Mouse (Mus musculus) hindlimb bud, embryonic 11.5 days (tissue): ENCODE data around the gene Spop.
"Not testable (repeated sequence)": the region's sequence is repeated elsewhere in the genome, so short reads cannot be mapped to it uniquely, and the experiment has no call there.

Experiments
- DNase-seq: peaks from one replicate; pipeline ENCODE4 v3.0.0-alpha.2; 2012; ENCODE audit warnings: low read depth, low spot score; ENCODE audit errors: extremely low spot score

Spop gene

DNA sequence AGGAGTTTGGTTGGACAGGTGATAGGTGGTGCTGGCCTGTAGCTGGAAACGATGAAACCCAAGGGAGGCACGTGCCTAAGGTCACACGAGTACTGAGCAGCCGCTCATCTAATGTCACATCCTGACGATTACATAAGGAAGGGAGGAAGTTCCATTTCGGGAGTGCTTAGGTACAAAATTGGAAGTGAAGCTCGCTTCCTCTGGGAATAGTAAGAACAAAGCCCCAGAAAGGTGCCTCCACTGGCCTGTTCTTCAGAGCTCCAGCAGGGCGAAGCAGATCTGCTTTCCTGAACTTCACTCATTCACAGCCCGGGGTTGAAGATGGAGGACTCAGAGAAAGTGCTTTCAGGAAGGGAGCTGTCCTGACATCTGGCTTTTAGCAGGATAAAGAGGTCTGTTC is 80.1 kb downstream of the Spop start:
- DNase-seq = no peak

- no peak for DNase-seq
Measured at GRCm38 (mm10) chr11:95494374-95494773, 80.5 kb downstream of the Spop start.

DNA sequence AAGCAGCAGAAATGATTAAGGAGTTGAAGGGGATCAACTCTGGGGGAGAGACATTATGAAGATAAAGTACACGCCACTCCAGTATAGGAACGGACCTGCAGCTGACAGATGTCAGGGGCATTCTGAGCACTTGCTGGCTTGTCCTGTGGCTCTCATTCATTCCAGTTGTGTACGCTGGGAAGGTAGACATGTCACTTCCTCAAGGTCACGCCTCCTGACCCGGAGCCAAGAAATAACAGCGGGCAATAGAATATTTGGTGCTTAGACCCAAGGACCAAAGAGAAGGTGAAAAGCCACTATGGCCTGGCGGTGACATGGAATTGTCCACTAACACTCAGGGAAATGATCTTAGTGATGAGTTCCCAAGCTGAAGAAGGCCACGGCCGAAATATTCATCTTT is 82.0 kb downstream of the Spop start:
- DNase-seq = no peak

- no peak for DNase-seq
Measured at GRCm38 (mm10) chr11:95497921-95498320, 84.0 kb downstream of the Spop start.

DNA sequence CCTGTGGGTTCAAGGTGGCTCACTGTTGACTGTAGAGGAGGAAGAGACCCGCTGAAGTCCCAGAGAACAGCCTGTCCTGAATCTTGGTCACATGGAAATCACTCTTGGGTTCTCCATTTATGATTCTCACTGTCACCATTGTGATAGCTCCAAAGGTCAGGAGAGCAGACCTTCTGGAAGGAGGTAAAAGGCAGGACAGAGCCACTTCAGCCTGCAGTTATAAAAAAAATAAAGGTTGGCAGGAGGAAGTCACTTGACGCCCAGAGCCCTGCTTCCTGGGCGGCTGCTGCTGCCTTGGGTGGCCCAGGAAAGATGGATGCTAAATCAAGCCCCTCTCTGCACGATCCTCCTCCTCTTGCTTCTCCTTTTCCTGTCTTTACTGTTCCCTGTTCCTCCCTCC is 86.5 kb downstream of the Spop start:
- DNase-seq = no peak

- DNase-seq = no peak
Measured at GRCm38 (mm10) chr11:95500836-95501235, 87.0 kb downstream of the Spop start.

DNA sequence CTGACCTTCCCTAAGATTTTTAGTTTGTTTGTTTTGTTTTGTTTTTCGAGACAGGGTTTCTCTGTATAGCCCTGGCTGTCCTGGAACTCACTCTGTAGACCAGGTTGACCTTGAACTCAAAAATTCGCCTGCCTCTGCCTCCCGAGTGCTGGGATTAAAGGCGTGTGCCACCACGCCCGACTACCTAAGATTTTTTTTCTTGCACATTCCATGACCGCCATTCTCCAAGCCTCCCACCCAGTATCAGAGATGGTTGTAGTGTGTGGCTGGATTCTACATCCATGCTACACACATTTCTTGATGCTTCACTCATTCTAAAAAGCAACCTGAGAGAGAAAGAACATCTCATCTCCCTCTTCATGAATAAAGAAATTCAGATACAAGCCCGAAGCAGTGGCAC is 87.9 kb downstream of the Spop start:
- DNase-seq = not testable (repeated sequence)

DNA sequence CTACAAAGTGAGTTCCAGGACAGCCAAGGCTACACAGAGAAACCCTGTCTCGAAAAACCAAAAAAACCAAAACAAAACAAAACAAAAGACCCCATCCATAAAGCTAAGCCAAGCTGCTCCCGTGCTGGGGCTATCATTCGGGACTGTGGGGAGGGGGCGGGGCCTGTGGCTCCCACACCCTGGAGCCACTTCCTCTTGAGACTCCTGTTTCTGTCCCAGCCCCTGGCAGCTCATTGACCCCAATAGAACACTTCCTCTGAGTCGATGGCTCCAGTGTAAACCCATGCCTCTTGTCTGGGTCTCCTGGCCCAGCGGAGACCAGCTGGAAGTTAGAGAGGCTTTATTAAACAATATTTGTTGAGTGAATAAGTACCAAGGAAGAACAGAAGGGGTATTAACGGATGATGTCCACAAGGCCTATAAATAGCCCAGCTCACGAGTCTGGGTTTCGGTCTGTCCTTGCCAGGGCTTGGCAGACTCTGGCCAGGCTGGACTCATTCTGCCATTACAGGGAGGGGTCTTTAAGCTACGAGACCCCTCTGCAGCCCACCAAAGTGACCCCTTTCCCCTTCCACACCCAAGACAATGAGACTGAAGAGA is 89.8 kb downstream of the Spop start:
- no peak for DNase-seq

GRCm38 (mm10) chr11:95504271-95504731 is 90.4 kb downstream of the Spop start:
- no peak for DNase-seq

DNA sequence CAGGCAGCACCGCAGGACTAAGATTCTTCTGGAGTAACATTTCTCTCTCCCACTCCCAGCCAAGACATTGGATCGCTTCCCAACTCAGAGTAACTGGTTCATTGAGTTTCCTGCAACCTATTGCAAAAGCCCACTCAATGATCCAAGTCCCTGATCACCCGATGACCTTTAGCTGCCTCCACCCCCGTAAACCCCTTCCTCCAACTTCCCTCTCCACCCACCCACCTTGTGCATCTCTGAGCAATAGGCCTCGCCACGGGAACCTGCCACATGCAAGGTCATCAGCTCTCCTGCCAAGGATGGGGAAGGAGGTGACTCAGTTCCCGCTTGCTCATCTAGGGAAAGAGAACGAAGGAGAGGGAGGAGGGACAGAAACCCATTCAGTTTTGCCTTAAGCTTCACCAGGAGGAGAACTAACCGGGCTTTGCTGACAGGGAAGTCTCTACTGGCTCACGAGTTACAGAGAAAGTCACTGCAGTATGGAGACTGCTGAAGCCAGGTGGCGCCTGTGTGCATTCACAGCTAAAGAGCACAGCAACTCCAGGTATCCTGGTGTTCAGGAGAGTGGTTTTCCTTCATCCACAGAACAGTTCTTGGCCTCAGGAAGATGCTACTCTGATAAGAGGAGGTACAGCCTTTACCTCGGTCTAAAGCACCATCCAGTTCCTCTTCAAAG is 93.3 kb downstream of the Spop start:
- no peak for DNase-seq

- DNase-seq = no peak
Measured at GRCm38 (mm10) chr11:95507785-95508184, 93.9 kb downstream of the Spop start.

- DNase-seq = no peak
Measured at GRCm38 (mm10) chr11:95508211-95508926, 94.5 kb downstream of the Spop start.

DNA sequence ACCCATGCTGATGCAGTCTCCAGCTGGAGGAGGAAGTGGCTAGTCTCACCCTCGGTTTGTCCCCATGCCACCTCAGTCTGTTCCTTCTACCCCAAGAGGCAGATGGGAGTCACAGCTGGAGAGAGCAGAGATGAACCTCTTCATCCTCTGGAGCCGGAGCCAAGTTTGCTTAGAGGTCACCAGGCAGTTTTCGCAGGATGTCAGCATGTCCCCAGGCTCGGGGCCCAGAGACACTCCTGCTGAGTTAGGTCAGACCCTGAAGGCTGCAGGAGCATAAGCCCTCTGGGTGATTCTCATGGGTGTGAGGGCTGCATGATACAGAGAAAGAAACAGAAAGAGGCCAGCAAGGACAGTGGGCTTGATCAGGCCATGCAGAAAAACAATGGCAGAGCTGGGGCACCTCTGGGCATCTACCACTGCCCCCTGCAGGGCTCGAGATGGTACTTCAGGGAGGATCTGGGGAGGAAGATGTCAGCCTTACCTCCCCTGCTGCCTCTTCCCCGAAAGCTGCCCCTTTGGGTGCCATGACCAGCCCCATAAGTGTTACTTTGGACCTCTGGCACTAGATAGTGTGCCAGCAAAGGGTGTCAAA is 95.3 kb downstream of the Spop start:
- no peak for DNase-seq

GRCm38 (mm10) chr11:95510631-95511030 is 96.8 kb downstream of the Spop start:
- no peak for DNase-seq

DNA sequence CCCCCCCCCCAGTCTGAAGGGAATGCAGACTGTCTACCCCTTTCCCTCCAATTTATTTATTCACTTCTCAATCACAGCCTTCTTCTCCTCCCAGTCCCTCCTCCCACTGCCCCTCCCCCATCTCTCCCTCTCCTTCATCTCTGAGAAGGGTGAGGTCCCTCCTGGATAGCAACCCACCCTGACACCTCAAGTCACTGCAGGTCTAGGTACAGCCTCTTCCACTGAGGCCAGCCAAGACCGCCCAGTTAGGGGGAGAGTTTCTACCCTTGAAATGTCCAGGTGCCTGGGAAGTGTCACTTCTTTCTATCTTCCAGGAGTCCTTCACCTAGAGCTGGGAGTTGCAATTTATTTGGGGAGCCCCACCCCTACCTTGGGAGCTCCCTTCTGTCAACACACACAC is 98.0 kb downstream of the Spop start:
- no peak for DNase-seq

GRCm38 (mm10) chr11:95512383-95512782 is 98.5 kb downstream of the Spop start:
- no peak for DNase-seq

DNA sequence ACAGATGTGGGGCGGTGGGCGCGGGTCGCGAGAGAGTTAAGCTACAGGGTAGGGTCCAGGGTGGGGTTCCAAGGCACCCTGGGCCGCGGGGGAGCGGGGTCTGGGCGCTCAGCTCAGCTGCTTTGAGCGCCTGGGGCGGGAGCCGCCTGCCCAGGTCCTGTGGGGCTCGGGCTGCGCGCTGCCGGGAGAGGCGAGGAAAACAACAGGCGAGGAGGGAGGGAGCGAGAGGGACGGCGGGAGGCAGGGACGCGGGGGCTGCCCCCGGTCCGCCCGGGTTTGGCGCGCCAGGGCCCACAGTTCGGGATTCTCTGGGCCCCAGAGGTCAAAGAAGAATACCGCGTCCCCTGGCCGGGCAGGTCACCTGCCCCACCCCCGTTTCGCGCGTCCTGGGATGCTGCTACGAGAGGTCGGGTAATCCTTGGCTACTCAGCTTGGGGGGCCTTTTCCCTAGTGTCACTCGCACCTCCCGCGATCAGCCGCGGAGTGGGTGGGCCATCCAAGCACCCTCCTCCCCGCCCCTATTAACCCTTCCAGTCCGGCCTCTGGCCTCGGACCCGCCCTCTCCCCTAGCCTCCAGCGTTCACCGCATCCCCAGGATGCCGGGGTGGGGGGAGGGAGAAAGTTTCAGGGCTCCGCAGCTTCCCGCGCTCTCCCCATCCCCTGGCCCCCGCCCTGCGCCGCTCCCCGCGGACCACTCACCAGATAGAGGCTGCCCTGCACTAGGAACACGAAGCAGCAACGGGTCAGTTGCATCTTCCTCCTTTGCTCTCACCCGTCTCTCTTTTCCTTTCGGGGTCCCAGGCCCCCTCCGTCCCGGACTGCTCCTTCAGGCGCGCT is 99.8 kb downstream of the Spop start:
- DNase-seq = no peak

DNA sequence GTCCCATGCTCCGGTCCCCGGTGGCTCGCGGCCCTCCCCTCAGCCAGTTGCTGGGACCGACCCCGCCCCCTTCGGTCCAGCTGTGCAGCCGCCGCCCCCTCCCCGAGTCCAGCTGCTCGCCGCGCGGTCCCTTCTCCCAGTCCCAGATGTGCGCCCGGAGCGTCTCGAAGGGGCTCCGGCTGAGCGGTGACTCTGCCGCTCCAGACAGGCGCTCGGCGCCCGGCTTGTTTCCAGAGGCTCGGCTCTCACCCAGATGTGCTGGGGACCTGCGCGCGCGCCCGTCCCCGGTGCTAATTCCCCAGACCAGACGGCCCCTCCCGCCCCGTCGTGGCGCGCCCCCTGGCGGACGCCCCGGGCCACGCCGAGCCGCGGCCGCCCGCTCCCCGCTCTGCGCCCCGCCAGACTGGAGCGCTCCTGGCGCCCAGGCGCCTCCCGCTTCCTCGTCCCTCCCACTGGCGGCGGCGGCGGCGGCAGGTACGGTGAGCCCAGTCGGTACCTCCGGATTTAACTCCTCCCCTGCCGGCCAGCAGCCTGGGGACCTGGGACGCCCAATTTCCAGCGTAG is 100.5 kb downstream of the Spop start, which contains the start of gene Nxph3:
Nxph3 (minus strand) TSS at position 273 of the 564 bp plus-strand sequence.
- no peak for DNase-seq

DNA sequence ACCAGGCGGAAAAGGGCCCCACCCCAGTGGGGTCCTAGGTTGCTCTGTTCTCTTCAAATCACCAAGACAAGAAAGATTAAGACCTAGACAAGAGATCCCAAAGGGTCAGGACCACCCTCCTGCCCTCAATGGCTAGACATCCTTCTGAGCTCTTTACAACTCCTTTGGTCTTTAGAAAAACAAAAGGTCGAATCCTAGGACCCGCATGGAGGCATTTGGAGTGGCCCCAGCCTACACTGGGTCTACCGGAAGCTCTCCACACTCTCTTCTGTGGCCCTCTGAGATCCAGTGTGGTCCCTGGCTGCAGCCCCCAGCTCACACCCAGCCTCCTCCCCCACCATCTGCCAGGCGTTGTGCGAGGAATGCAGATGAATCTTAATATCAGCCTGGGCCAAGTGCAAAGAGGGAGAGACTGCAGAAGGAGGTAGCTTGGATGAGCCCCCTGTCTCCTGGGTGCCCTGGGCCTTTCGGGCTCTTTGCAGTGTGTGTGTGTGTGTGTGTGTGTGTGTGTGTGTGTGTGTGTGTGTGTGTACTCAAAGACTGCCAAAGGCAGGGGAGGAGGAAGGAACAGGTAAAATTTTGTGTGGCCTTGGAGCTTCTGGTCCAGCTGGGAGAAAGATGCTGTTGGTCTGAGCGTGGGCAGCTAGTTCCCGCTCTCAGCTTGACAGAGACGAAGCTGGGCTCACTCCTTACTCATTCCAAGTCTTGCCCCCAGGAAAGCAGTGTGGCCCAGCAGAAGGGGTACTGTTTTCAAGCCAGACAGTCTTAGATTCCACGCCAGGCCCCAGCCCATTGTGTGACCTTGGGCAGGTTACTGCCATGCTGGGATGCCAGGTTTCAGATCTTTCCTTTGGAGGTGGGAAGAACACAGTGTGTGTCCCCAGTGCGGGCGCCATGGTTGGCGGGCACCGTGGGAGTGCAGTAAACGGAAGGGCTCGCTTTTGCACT is 101.8 kb downstream of the Spop start:
- no peak for DNase-seq
